20 mouse cellular contexts compared by ENCODE assay signal in genomic region chr8:83981533-83981932, GRCm38 (mm10). TPM values are rescaled to one million over a fixed set of nuclear protein-coding genes. Genes with fewer than 3 reads are reported as not detected.
DNase-seq lines count a peak whose midpoint lies in the region; ATAC-seq and TF ChIP-seq lines count a peak whose summit lies in the region.
"Had no signal": no experiment of that assay in that cellular context is flagged by ENCODE, and none has a peak within 500 bp of the region (broad histone marks: within the 10 kb centered on the region; RNA-seq: fewer than 3 reads in every experiment).

No protein-coding gene starts in this region.

- H3K27me3 ChIP-seq in cerebellum, adult 2 months (ENCODE audit: control insufficient read depth, insufficient read depth, low read length) = no peaks in the 10 kb centered on the region
- no peaks in the 10 kb centered on the region for H3K27me3 ChIP-seq in heart, embryonic 13.5 days (replicated peaks)
- no peaks in the 10 kb centered on the region for H3K27me3 ChIP-seq in heart, postnatal 0 days (ENCODE audit: control insufficient read depth, insufficient read depth, low read length)
- H3K27me3 ChIP-seq: forebrain, embryonic 13.5 days; hindbrain, embryonic 15.5 days had no signal

- WGBS in cerebellum, adult 2 months = 25% methylated on average over 7 of the region's 7 CpGs
- 89% methylated on average over 7 of the region's 7 CpGs for WGBS in heart, embryonic 13.5 days
- WGBS in heart, postnatal 0 days = 85% methylated on average over 7 of the region's 7 CpGs

- peak overlapping the region; percentile 27; the same call in 1 of the 2 replicates for H3K27ac ChIP-seq in cerebellum, adult 2 months (ENCODE audit: insufficient read depth, low read length)
- peak overlapping the region; percentile 92 for H3K27ac ChIP-seq in gastrocnemius, adult 2 months
- H3K27ac ChIP-seq in heart, embryonic 13.5 days (replicated peaks) = peak overlapping the region; percentile 95
- peak overlapping the region; percentile 97 for H3K27ac ChIP-seq in heart, postnatal 0 days (ENCODE audit: low read depth)
- H3K27ac ChIP-seq: embryonic facial prominence, embryonic 10.5 days; forebrain, embryonic 13.5 days; hindbrain, embryonic 15.5 days; kidney, postnatal 0 days had no signal

- H3K9ac ChIP-seq in heart, embryonic 13.5 days = no peak overlapping the region
- H3K9ac ChIP-seq in heart, postnatal 0 days (replicated peaks; ENCODE audit: low read depth, low read length) = no peak overlapping the region
- H3K9ac ChIP-seq: forebrain, embryonic 13.5 days; forebrain, postnatal 0 days; hindbrain, embryonic 15.5 days had no signal

- H3K4me3 ChIP-seq in cerebellum, adult 2 months (replicated peaks; ENCODE audit: insufficient read depth, low read depth, low read length) = no peak overlapping the region
- H3K4me3 ChIP-seq in gastrocnemius, adult 2 months = no peak overlapping the region
- H3K4me3 ChIP-seq in heart, embryonic 13.5 days = no peak overlapping the region
- no peak overlapping the region for H3K4me3 ChIP-seq in heart, postnatal 0 days (ENCODE audit: low read depth, low read length)
- H3K4me3 ChIP-seq: embryonic facial prominence, embryonic 10.5 days; forebrain, embryonic 13.5 days; hindbrain, embryonic 15.5 days had no signal

- no peak for TF ChIP-seq EP300 in heart, postnatal 0 days (IDR thresholded peaks at IDR 0.05; ENCODE audit: low read depth)

- intact Hi-C loops in gastrocnemius, adult 2 months (cut with DNase I) = loop anchor here (2.0 kb wide), 1 partner anchor 13 kb away; no protein-coding TSS in a partner anchor
- intact Hi-C loops in gastrocnemius, postnatal 14 days (cut with DNase I; ENCODE audit: low total_unique reads) = no loop called here
- intact Hi-C loops in heart, postnatal 36 days (cut with DNase I) = no loop called here

- no peak for TF ChIP-seq POLR2A in cerebellum, adult 2 months (IDR thresholded peaks at IDR 0.05; ENCODE audit: borderline replicate concordance, insufficient read depth, low read length)

- DNase-seq in cerebellum, adult 2 months = peak in 1 of 2 experiments; percentile 52
- no peak for DNase-seq in cerebellum, adult 18-20 months
- no peak for DNase-seq in gastrocnemius, adult 2 months
- no peak for DNase-seq in gastrocnemius, postnatal 14 days
- DNase-seq in heart, adult 9 months (ENCODE audit: low spot score in 2 of 2) = no peak
- DNase-seq in heart, postnatal 0 days (ENCODE audit: low spot score) = no peak
- DNase-seq in heart, postnatal 36 days = no peak
- DNase-seq: adrenal gland, adult 8-10 months; B cell, adult 2 months; forebrain, postnatal 0 days; kidney, adult 11 months; kidney, adult 9 months had no signal

- no peak for TF ChIP-seq CTCF in cerebellum, adult 2 months (IDR thresholded peaks at IDR 0.05; ENCODE audit: borderline replicate concordance, insufficient read depth, low read depth, low read length)
- no peak for TF ChIP-seq CTCF in gastrocnemius, adult 2 months (IDR thresholded peaks at IDR 0.05)
- no peak; the same call in 1 of the 2 replicates for TF ChIP-seq CTCF in heart, postnatal 0 days (IDR thresholded peaks at IDR 0.05; ENCODE audit: low read depth)

- no peaks in the 10 kb centered on the region for H3K9me3 ChIP-seq in heart, embryonic 13.5 days
- no peaks in the 10 kb centered on the region for H3K9me3 ChIP-seq in heart, postnatal 0 days (replicated peaks; ENCODE audit: control insufficient read depth, low read length)
- H3K9me3 ChIP-seq: embryonic facial prominence, embryonic 10.5 days; forebrain, embryonic 13.5 days; G1E; hindbrain, embryonic 15.5 days had no signal

- no peak overlapping the region for H3K4me2 ChIP-seq in heart, embryonic 13.5 days
- H3K4me2 ChIP-seq in heart, postnatal 0 days (ENCODE audit: low read depth, low read length) = no peak overlapping the region
- H3K4me2 ChIP-seq: forebrain, embryonic 13.5 days; hindbrain, embryonic 15.5 days had no signal

- H3K4me1 ChIP-seq in cerebellum, adult 2 months (ENCODE audit: control insufficient read depth, insufficient read depth, low read length) = peaks cover 46% of the 10 kb centered on the region
- H3K4me1 ChIP-seq in heart, embryonic 13.5 days = peaks cover 49% of the 10 kb centered on the region
- peaks cover 41% of the 10 kb centered on the region for H3K4me1 ChIP-seq in heart, postnatal 0 days (ENCODE audit: control insufficient read depth, insufficient read depth)

- peaks cover 72% of the 10 kb centered on the region for H3K36me3 ChIP-seq in heart, embryonic 13.5 days
- peaks cover 55% of the 10 kb centered on the region for H3K36me3 ChIP-seq in heart, postnatal 0 days (replicated peaks; ENCODE audit: control insufficient read depth, insufficient read depth, low read length)

- ATAC-seq in heart, embryonic 13.5 days (ENCODE audit: extremely low read depth, insufficient number of reproducible peaks, low FRiP score, low TSS enrichment) = no peak
- ATAC-seq in heart, postnatal 0 days (ENCODE audit: insufficient read depth, low read depth) = no peak
- ATAC-seq: CD4-positive, CD25-positive, alpha-beta regulatory T cell, adult 4 months; forebrain, embryonic 13.5 days had no signal

RNA-seq across cellular contexts. Expression of gene Prkaca, which starts 8.7 kb away (rescaled TPM):
- polyA plus RNA-seq in cerebellum, adult 2 months (2012; rRNA removed) = 235 and 256 TPM in 2 replicates
- 100 to 1,000 TPM; 137 to 165 TPM for total RNA-seq in gastrocnemius, adult 2 months (2021)
- total RNA-seq in gastrocnemius, postnatal 14 days (2021) = 100 to 1,000 TPM; 319 to 324 TPM
- 197 and 206 TPM in 2 replicates for polyA plus RNA-seq in heart, embryonic 13.5 days (2015; fragmentation: Nextera tagmentation; extraction: Ambion mirVana)
- 246 and 345 TPM in 2 replicates for total RNA-seq in heart, postnatal 0 days (2014; rRNA removed; ENCODE audit: low replicate concordance)
- polyA plus RNA-seq in heart, postnatal 0 days (2015; fragmentation: Nextera tagmentation; extraction: Ambion mirVana) = 305 and 312 TPM in 2 replicates
- 100 to 1,000 TPM; 336 to 360 TPM for total RNA-seq in heart, postnatal 36 days (2021)

RNA-seq across cellular contexts. Expression of gene Samd1, which starts 15.9 kb away (rescaled TPM):
- polyA plus RNA-seq in cerebellum, adult 2 months (2012; rRNA removed) = 50.5 and 55.1 TPM in 2 replicates
- total RNA-seq in gastrocnemius, adult 2 months (2021) = 10 to 100 TPM; 15.1 to 19.8 TPM
- 10 to 100 TPM; 17.8 to 22.1 TPM for total RNA-seq in gastrocnemius, postnatal 14 days (2021)
- 4.8 and 5.7 TPM in 2 replicates for polyA plus RNA-seq in heart, embryonic 13.5 days (2015; fragmentation: Nextera tagmentation; extraction: Ambion mirVana)
- 46.3 and 52.0 TPM in 2 replicates for total RNA-seq in heart, postnatal 0 days (2014; rRNA removed; ENCODE audit: low replicate concordance)
- 3.6 and 3.7 TPM in 2 replicates for polyA plus RNA-seq in heart, postnatal 0 days (2015; fragmentation: Nextera tagmentation; extraction: Ambion mirVana)
- total RNA-seq in heart, postnatal 36 days (2021) = 10 to 100 TPM; 27.3 to 33.1 TPM

RNA-seq across cellular contexts. Expression of gene 1700067K01Rik, which starts 19.8 kb away (rescaled TPM):
- 0.11 and 0.14 TPM in 2 replicates for polyA plus RNA-seq in cerebellum, adult 2 months (2012; rRNA removed)
- total RNA-seq in gastrocnemius, adult 2 months (2021) = under 1 TPM in 1 of 2 experiments, not detected in 1; 0.48 TPM
- total RNA-seq in gastrocnemius, postnatal 14 days (2021) = not detected
- polyA plus RNA-seq in heart, embryonic 13.5 days (2015; fragmentation: Nextera tagmentation; extraction: Ambion mirVana) = 0.50 and 0.53 TPM in 2 replicates
- total RNA-seq in heart, postnatal 0 days (2014; rRNA removed; ENCODE audit: low replicate concordance) = not detected in 2 replicates
- 0.96 and 1.3 TPM in 2 replicates for polyA plus RNA-seq in heart, postnatal 0 days (2015; fragmentation: Nextera tagmentation; extraction: Ambion mirVana)
- not detected for total RNA-seq in heart, postnatal 36 days (2021)
- total RNA-seq: gastrocnemius, adult 18-20 months had no signal
- polyA plus RNA-seq: CD4-positive, CD25-positive, alpha-beta regulatory T cell, adult 4 months had no signal

RNA-seq across cellular contexts. Expression of gene Asf1b, which starts 26.2 kb away (rescaled TPM):
- 2.0 and 2.5 TPM in 2 replicates for polyA plus RNA-seq in cerebellum, adult 2 months (2012; rRNA removed)
- total RNA-seq in gastrocnemius, adult 2 months (2021) = under 1 TPM; 0.23 to 0.42 TPM
- 1 to 10 TPM; 2.0 to 3.1 TPM for total RNA-seq in gastrocnemius, postnatal 14 days (2021)
- polyA plus RNA-seq in heart, embryonic 13.5 days (2015; fragmentation: Nextera tagmentation; extraction: Ambion mirVana) = 57.0 and 62.7 TPM in 2 replicates
- total RNA-seq in heart, postnatal 0 days (2014; rRNA removed; ENCODE audit: low replicate concordance) = 109 and 155 TPM in 2 replicates
- 19.2 and 21.5 TPM in 2 replicates for polyA plus RNA-seq in heart, postnatal 0 days (2015; fragmentation: Nextera tagmentation; extraction: Ambion mirVana)
- total RNA-seq in heart, postnatal 36 days (2021) = 1 to 10 TPM; 1.2 to 2.4 TPM

RNA-seq across cellular contexts. Expression of gene Gm10644, which starts 26.5 kb away (rescaled TPM):
- polyA plus RNA-seq in cerebellum, adult 2 months (2012; rRNA removed) = 0.56 and 0.74 TPM in 2 replicates
- under 1 TPM; 0.64 to 0.84 TPM for total RNA-seq in gastrocnemius, adult 2 months (2021)
- total RNA-seq in gastrocnemius, postnatal 14 days (2021) = under 1 TPM; 0.11 to 0.14 TPM
- polyA plus RNA-seq in heart, embryonic 13.5 days (2015; fragmentation: Nextera tagmentation; extraction: Ambion mirVana) = 0.41 and 0.55 TPM in 2 replicates
- total RNA-seq in heart, postnatal 0 days (2014; rRNA removed; ENCODE audit: low replicate concordance) = 0.08 and 1.3 TPM in 2 replicates
- polyA plus RNA-seq in heart, postnatal 0 days (2015; fragmentation: Nextera tagmentation; extraction: Ambion mirVana) = 0.41 and 0.42 TPM in 2 replicates
- total RNA-seq in heart, postnatal 36 days (2021) = under 1 TPM; 0.92 to 0.95 TPM

Comparison
In these comparisons a context has a peak if more than half of its experiments do, and no peak if none do; other contexts are left out.
1. H3K27ac ChIP-seq: peak in every context shown above with its lines; median percentile 97 in heart, postnatal 0 days; 95 in heart, embryonic 13.5 days; 92 in gastrocnemius, adult 2 months; 27 in cerebellum, adult 2 months.